Mouse (Mus musculus): ENCODE measurements around the gene Atg4d. TPM values are rescaled to one million over a fixed set of nuclear protein-coding genes. Genes with fewer than 3 reads are reported as not detected.
"Not testable (repeated sequence)": the region's sequence is repeated elsewhere in the genome, so short reads cannot be mapped to it uniquely, and the experiment has no call there.

The Atg4d gene
- polyA plus RNA-seq, 1 experiment from 2014 or later, result 52.3 TPM

GRCm38 (mm10) chr9:21261831-21262230 lies 3.3 kb upstream of the Atg4d start:
- 58% methylated on average over 2 of the region's 2 CpGs for WGBS
- Histone ChIP-seq H3K9ac (replicated peaks) (no peak overlapping the region), H3K4me2 (replicated peaks) (no peak overlapping the region), H3K27ac (replicated peaks) (no peak overlapping the region), H3K27me3 (peaks cover 10% of the 10 kb centered on the region), H3K4me1 (peaks cover 17% of the 10 kb centered on the region), H3K4me3 (no peak overlapping the region), H3K36me3 (0 out of 2 replicates have a peak, but pooled peaks cover 2% of the 10 kb centered on the region), H3K9me3 (no peaks in the 10 kb centered on the region)
- ATAC-seq (ENCODE audit: low FRiP score, low read depth), result no peak

GRCm38 (mm10) chr9:21264272-21264999 lies 657 bp upstream of the Atg4d start:
- peak overlapping the region; percentile 71 for H3K4me3 ChIP-seq
- ATAC-seq (ENCODE audit: low FRiP score, low read depth), result peak; percentile 32

GRCm38 (mm10) chr9:21265611-21266010 lies 518 bp downstream of the Atg4d start:
- H3K36me3 ChIP-seq, result peaks cover 35% of the 10 kb centered on the region
- 7% methylated on average over 11 of the region's 11 CpGs for WGBS
- peak overlapping the region; percentile 71 for H3K4me3 ChIP-seq
- H3K9me3 ChIP-seq, result no peaks in the 10 kb centered on the region
- peaks cover 19% of the 10 kb centered on the region for H3K4me1 ChIP-seq
- H3K4me2 ChIP-seq (replicated peaks), result peak overlapping the region; percentile 75
- H3K27ac ChIP-seq (replicated peaks), result no peak overlapping the region
- no peaks in the 10 kb centered on the region for H3K27me3 ChIP-seq
- ATAC-seq (ENCODE audit: low FRiP score, low read depth), result peak; percentile 41; the same call in 1 of the 2 replicates
- H3K9ac ChIP-seq (replicated peaks), result peak overlapping the region; percentile 84

More at GRCm38 (mm10) chr9:21264272-21264999, 657 bp upstream of the Atg4d start:
- Histone ChIP-seq H3K4me2 (replicated peaks) (peak overlapping the region; percentile 75), H3K27ac (replicated peaks) (peak overlapping the region; percentile 73), H3K9me3 (no peaks in the 10 kb centered on the region), H3K36me3 (peaks cover 24% of the 10 kb centered on the region), H3K4me1 (peaks cover 19% of the 10 kb centered on the region), H3K9ac (replicated peaks) (peak overlapping the region; percentile 56), H3K27me3 (peaks cover 7% of the 10 kb centered on the region; the same call in 1 of the 2 replicates)
- WGBS, result 16% methylated on average over 17 of the region's 17 CpGs

GRCm38 (mm10) chr9:21266889-21267288 lies 1.8 kb downstream of the Atg4d start:
- no peak overlapping the region for H3K27ac ChIP-seq (replicated peaks)
- H3K9me3 ChIP-seq, result no peaks in the 10 kb centered on the region
- H3K4me3 ChIP-seq, result peak overlapping the region; percentile 71; the same call in 1 of the 2 replicates
- H3K4me1 ChIP-seq, result peaks cover 19% of the 10 kb centered on the region
- 0 out of 2 replicates have a peak overlapping the region, but pooled peaks have one; percentile 75 for H3K4me2 ChIP-seq (replicated peaks)
- no peak overlapping the region for H3K9ac ChIP-seq (replicated peaks)
- H3K27me3 ChIP-seq, result no peaks in the 10 kb centered on the region
- no peak for ATAC-seq (ENCODE audit: low FRiP score, low read depth)
- peaks cover 47% of the 10 kb centered on the region for H3K36me3 ChIP-seq
- 92% methylated on average over 5 of the region's 5 CpGs for WGBS

GRCm38 (mm10) chr9:21268305-21268704 lies 3.2 kb downstream of the Atg4d start:
- H3K4me2 ChIP-seq (replicated peaks), result no peak overlapping the region
- no peak for ATAC-seq (ENCODE audit: low FRiP score, low read depth)
- no peaks in the 10 kb centered on the region for H3K27me3 ChIP-seq
- peaks cover 61% of the 10 kb centered on the region for H3K36me3 ChIP-seq
- no peak overlapping the region for H3K27ac ChIP-seq (replicated peaks)
- WGBS, result 92% methylated on average over 16 of the region's 16 CpGs
- peaks cover 19% of the 10 kb centered on the region for H3K4me1 ChIP-seq
- H3K9me3 ChIP-seq, result no peaks in the 10 kb centered on the region
- no peak overlapping the region for H3K4me3 ChIP-seq
- no peak overlapping the region for H3K9ac ChIP-seq (replicated peaks)

GRCm38 (mm10) chr9:21269590-21269989 lies 4.5 kb downstream of the Atg4d start:
- peaks cover 16% of the 10 kb centered on the region for H3K4me1 ChIP-seq
- not testable (repeated sequence) for H3K9ac ChIP-seq (replicated peaks); H3K27ac ChIP-seq (replicated peaks); H3K27me3 ChIP-seq; H3K4me2 ChIP-seq (replicated peaks); H3K4me3 ChIP-seq; ATAC-seq (ENCODE audit: low FRiP score, low read depth); H3K9me3 ChIP-seq
- peaks cover 74% of the 10 kb centered on the region for H3K36me3 ChIP-seq
- 91% methylated on average over 5 of the region's 5 CpGs for WGBS

GRCm38 (mm10) chr9:21272391-21272790 lies 7.3 kb downstream of the Atg4d start:
- Histone ChIP-seq H3K4me2 (replicated peaks) (no peak overlapping the region), H3K4me3 (no peak overlapping the region), H3K27me3 (no peaks in the 10 kb centered on the region), H3K4me1 (no peaks in the 10 kb centered on the region), H3K9me3 (no peaks in the 10 kb centered on the region), H3K27ac (replicated peaks) (no peak overlapping the region), H3K36me3 (peaks cover 95% of the 10 kb centered on the region), H3K9ac (replicated peaks) (no peak overlapping the region; the same call in 1 of the 2 replicates)
- no peak for ATAC-seq (ENCODE audit: low FRiP score, low read depth)
- 92% methylated on average over 9 of the region's 9 CpGs for WGBS

GRCm38 (mm10) chr9:21273094-21273493 lies 8.0 kb downstream of the Atg4d start:
- ATAC-seq (ENCODE audit: low FRiP score, low read depth), result no peak
- Histone ChIP-seq H3K4me1 (no peaks in the 10 kb centered on the region), H3K4me3 (no peak overlapping the region), H3K9ac (replicated peaks) (no peak overlapping the region), H3K36me3 (peaks cover 98% of the 10 kb centered on the region), H3K9me3 (no peaks in the 10 kb centered on the region), H3K27ac (replicated peaks) (no peak overlapping the region), H3K4me2 (replicated peaks) (no peak overlapping the region), H3K27me3 (no peaks in the 10 kb centered on the region)
- WGBS, result 85% methylated on average over 8 of the region's 8 CpGs

- Histone ChIP-seq H3K9ac (replicated peaks) (no peak overlapping the region), H3K27ac (replicated peaks) (no peak overlapping the region), H3K4me1 (no peaks in the 10 kb centered on the region), H3K4me3 (no peak overlapping the region), H3K27me3 (no peaks in the 10 kb centered on the region), H3K9me3 (no peaks in the 10 kb centered on the region), H3K36me3 (peaks cover 96% of the 10 kb centered on the region), H3K4me2 (replicated peaks) (no peak overlapping the region)
- WGBS, result 83% methylated on average over 7 of the region's 7 CpGs
- ATAC-seq (ENCODE audit: low FRiP score, low read depth), result no peak
Measured at GRCm38 (mm10) chr9:21273520-21274228, 8.6 kb downstream of the Atg4d start.

- Histone ChIP-seq H3K4me3 (no peak overlapping the region), H3K9ac (replicated peaks) (no peak overlapping the region), H3K27me3 (no peaks in the 10 kb centered on the region), H3K4me2 (replicated peaks) (no peak overlapping the region), H3K27ac (replicated peaks) (no peak overlapping the region), H3K4me1 (no peaks in the 10 kb centered on the region), H3K36me3 (peaks cover 96% of the 10 kb centered on the region), H3K9me3 (no peaks in the 10 kb centered on the region)
- WGBS, result 92% methylated on average over 3 of the region's 3 CpGs
- no peak for ATAC-seq (ENCODE audit: low FRiP score, low read depth)
Measured at GRCm38 (mm10) chr9:21274336-21274735, 9.2 kb downstream of the Atg4d start.

GRCm38 (mm10) chr9:21275013-21275710 lies 10.1 kb downstream of the Atg4d start:
- no peak overlapping the region for H3K4me2 ChIP-seq (replicated peaks)
- no peak overlapping the region for H3K4me3 ChIP-seq
- H3K36me3 ChIP-seq, result peaks cover 98% of the 10 kb centered on the region
- H3K4me1 ChIP-seq, result no peaks in the 10 kb centered on the region
- WGBS, result 83% methylated on average over 7 of the region's 7 CpGs
- no peak overlapping the region for H3K9ac ChIP-seq (replicated peaks)
- no peaks in the 10 kb centered on the region for H3K9me3 ChIP-seq
- no peaks in the 10 kb centered on the region for H3K27me3 ChIP-seq
- H3K27ac ChIP-seq (replicated peaks), result no peak overlapping the region
- no peak for ATAC-seq (ENCODE audit: low FRiP score, low read depth)

- Histone ChIP-seq H3K9ac (replicated peaks) (no peak overlapping the region), H3K4me1 (no peaks in the 10 kb centered on the region), H3K4me2 (replicated peaks) (no peak overlapping the region), H3K4me3 (no peak overlapping the region), H3K27me3 (no peaks in the 10 kb centered on the region), H3K9me3 (no peaks in the 10 kb centered on the region), H3K27ac (replicated peaks) (no peak overlapping the region), H3K36me3 (peaks cover 96% of the 10 kb centered on the region)
- WGBS, result 90% methylated on average over 12 of the region's 12 CpGs
- ATAC-seq (ENCODE audit: low FRiP score, low read depth), result no peak
Measured at GRCm38 (mm10) chr9:21275727-21276126, 10.6 kb downstream of the Atg4d start.
